Mouse (Mus musculus) kidney, adult 2 months (tissue): ENCODE measurements around the gene Mgarp.

Experiments used
- CTCF ChIP-seq: fragments of 200-500 bp; conservative IDR thresholded peaks from 2 replicates; pipeline ENCODE4 v1.5.1; 2011; ENCODE audit warnings: low read depth, mild to moderate bottlenecking, control low read depth, low read length, moderate library complexity, mixed read lengths; ENCODE audit not compliant: insufficient read depth, insufficient read length
- POLR2A ChIP-seq: fragments of 200-500 bp; IDR thresholded peaks from one replicate; pipeline ENCODE4 v1.6.1; 2011; ENCODE audit warnings: low read depth, low read length, control low read depth

GRCm38 (mm10) chr3:51386441-51387133 lies 10.0 kb downstream of the Mgarp start:
- TF ChIP-seq POLR2A (no peak), CTCF (no peak)
